Mouse (Mus musculus) left cerebral cortex, adult 2 months (tissue): ENCODE measurements at regions not wholly inside any gene's neighbourhood (a gene's known extent, or its start where the extent isn't known, plus 50 kb on each side); places are given as distances from the start of the nearest gene placed in this dataset.
A peak's percentile ranks its signal among the peaks of the same experiment; 100 is the strongest.

Experiments
- DNase-seq, 2 experiments: peaks; one replicate each; pipeline ENCODE4 v3.0.0; 2021 to 2022; ENCODE audit warnings: low spot score in 2 of 2, mixed read lengths in 1 of 2; ENCODE audit errors: extremely low spot score in 1 of 2
- H3K27ac ChIP-seq: fragments of 200-600 bp; 2 replicates; pipeline ENCODE4 v1.8.1; 2022
- H3K4me3 ChIP-seq: fragments of 200-600 bp; 2 replicates; pipeline ENCODE4 v1.8.1; 2022
- CTCF ChIP-seq: fragments of 200-600 bp; IDR thresholded peaks from 2 replicates; pipeline ENCODE4 v1.8.1; 2022; ENCODE audit warnings: antibody characterized with exemption, mild to moderate bottlenecking, moderate library complexity
- intact Hi-C: fragments of 180-260 bp; cut with DNase I; formaldehyde crosslinking; loops from one replicate; pipeline ENCODE4 v1.15.1; 2025

DNA sequence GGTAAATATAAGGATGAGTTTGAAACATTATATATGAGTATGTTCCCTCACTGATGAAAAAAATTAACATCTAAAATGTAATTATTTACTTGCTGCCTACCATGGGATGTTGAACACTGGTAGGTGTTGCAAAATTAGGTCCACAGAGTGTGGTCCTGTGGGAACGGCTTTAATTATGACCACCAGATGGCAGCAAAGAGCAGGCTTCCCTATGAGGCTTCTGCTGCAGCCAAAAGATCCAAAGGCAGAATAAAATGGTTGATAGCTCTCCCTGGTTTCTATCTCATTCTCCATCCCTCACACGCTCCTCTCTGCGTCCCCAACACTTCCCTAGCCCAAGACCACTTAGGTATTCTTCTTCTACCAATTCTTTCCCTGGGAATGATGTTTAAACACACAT, 54.6 kb upstream of the Cit start:
- H3K4me3 ChIP-seq, result no peak overlapping the region
- no peak overlapping the region for H3K27ac ChIP-seq
- peak; percentile 95 for TF ChIP-seq CTCF
- peak; percentile 65 to 77 for DNase-seq
- intact Hi-C loops, result loop anchor here (5.0 kb wide), 1 partner anchor 117 kb away; no protein-coding TSS in a partner anchor
